Mouse (Mus musculus) left cerebral cortex, postnatal 10 days (tissue): ENCODE data around the gene Filip1. TPM values are rescaled to one million over a fixed set of nuclear protein-coding genes. Genes with fewer than 3 reads are reported as not detected.

Experiments
- DNase-seq, 2 experiments: peaks; one replicate each; pipeline ENCODE4 v3.0.0; 2021 to 2022; ENCODE audit warnings: low spot score in 2 of 2, mixed read lengths in 1 of 2; ENCODE audit errors: extremely low spot score in 1 of 2
- intact Hi-C: fragments of 180-260 bp; cut with DNase I; formaldehyde crosslinking; loops from one replicate; pipeline ENCODE4 v1.15.1; 2025
- total RNA-seq, 2 experiments: library from RNA; stranded (reverse); gene quantifications; 2 replicates each; pipeline ENCODE4 v1.2.3; 2021

The Filip1 gene
- total RNA-seq, 2 experiments from 2014 or later: 27.3 to 30.0 TPM

GRCm38 (mm10) chr9:79989703-79990102, 22.9 kb downstream of the Filip1 start:
- DNase-seq: no peak
- intact Hi-C loops: no loop called here

- intact Hi-C loops: no loop called here
- DNase-seq: no peak
Observed at GRCm38 (mm10) chr9:79989061-79989460, 23.6 kb downstream of the Filip1 start.

GRCm38 (mm10) chr9:79983244-79983643, 29.4 kb downstream of the Filip1 start:
- intact Hi-C loops: no loop called here
- DNase-seq: no peak

- intact Hi-C loops: no loop called here
- DNase-seq: no peak
Observed at GRCm38 (mm10) chr9:79979274-79979673, 33.4 kb downstream of the Filip1 start.

- DNase-seq: no peak
- intact Hi-C loops: no loop called here
Observed at GRCm38 (mm10) chr9:79978228-79979024, 34.2 kb downstream of the Filip1 start.

- intact Hi-C loops: no loop called here
- DNase-seq: peak in 1 of 2 experiments; percentile 58
Observed at GRCm38 (mm10) chr9:79977549-79977971, 35.1 kb downstream of the Filip1 start.

GRCm38 (mm10) chr9:79976789-79977188, 35.9 kb downstream of the Filip1 start:
- intact Hi-C loops: no loop called here
- no peak for DNase-seq

- intact Hi-C loops: no loop called here
- no peak for DNase-seq
Observed at GRCm38 (mm10) chr9:79975121-79975520, 37.5 kb downstream of the Filip1 start.

GRCm38 (mm10) chr9:79973582-79973981, 39.1 kb downstream of the Filip1 start:
- DNase-seq: no peak
- intact Hi-C loops: no loop called here

- no peak for DNase-seq
- intact Hi-C loops: no loop called here
Observed at GRCm38 (mm10) chr9:79972705-79973104, 39.9 kb downstream of the Filip1 start.

- DNase-seq: no peak
- intact Hi-C loops: no loop called here
Observed at GRCm38 (mm10) chr9:79971619-79972018, 41.0 kb downstream of the Filip1 start.

GRCm38 (mm10) chr9:79970659-79971118, 42.0 kb downstream of the Filip1 start:
- intact Hi-C loops: no loop called here
- DNase-seq: no peak

- intact Hi-C loops: no loop called here
- DNase-seq: no peak
Observed at GRCm38 (mm10) chr9:79969544-79969943, 43.1 kb downstream of the Filip1 start.

- DNase-seq: no peak
- intact Hi-C loops: no loop called here
Observed at GRCm38 (mm10) chr9:79966711-79967487, 45.8 kb downstream of the Filip1 start.

- intact Hi-C loops: no loop called here
- peak in 1 of 2 experiments; percentile 22 for DNase-seq
Observed at GRCm38 (mm10) chr9:79965600-79966392, 46.9 kb downstream of the Filip1 start.

- DNase-seq: no peak
- intact Hi-C loops: no loop called here
Observed at GRCm38 (mm10) chr9:79965003-79965402, 47.6 kb downstream of the Filip1 start.

- intact Hi-C loops: no loop called here
- DNase-seq: peak in 1 of 2 experiments; percentile 81
Observed at GRCm38 (mm10) chr9:79961630-79962285, 50.9 kb downstream of the Filip1 start.

GRCm38 (mm10) chr9:79960453-79960852, 52.2 kb downstream of the Filip1 start:
- no peak for DNase-seq
- intact Hi-C loops: no loop called here

- intact Hi-C loops: no loop called here
- DNase-seq: no peak
Observed at GRCm38 (mm10) chr9:79958395-79958794, 54.3 kb downstream of the Filip1 start.
